Mouse (Mus musculus): Measurements from ENCODE around the gene Rnf41. TPM values are rescaled to one million over a fixed set of nuclear protein-coding genes. Genes with fewer than 3 reads are reported as not detected.
A peak's percentile ranks its signal among the peaks of the same experiment; 100 is the strongest.

The Rnf41 gene
- polyA plus RNA-seq, 2 experiments = 4.8 to 5.9 TPM

GRCm38 (mm10) chr10:128444354-128444753 is 32.9 kb downstream of the Rnf41 start:
- no peaks in the 10 kb centered on the region for H3K4me1 ChIP-seq (replicated peaks; ENCODE audit: control insufficient read depth in 2 of 2, insufficient read depth in 2 of 2, low read length in 1 of 2)
- H3K27me3 ChIP-seq (ENCODE audit: control insufficient read depth, insufficient read depth, low read length) = no peaks in the 10 kb centered on the region
- TF ChIP-seq CTCF (IDR thresholded peaks at IDR 0.05; ENCODE audit: low read depth) (no peak), EP300 (IDR thresholded peaks at IDR 0.05; ENCODE audit: low read depth) (no peak)
- no peak overlapping the region for H3K27ac ChIP-seq
- no peak overlapping the region for H3K9ac ChIP-seq (replicated peaks)
- DNase-seq (ENCODE audit: low read depth in 3 of 3, low spot score in 3 of 3) = no peak
- 49% methylated on average over 6 of the region's 6 CpGs for WGBS (ENCODE audit: insufficient replicate concordance)
- no peak overlapping the region for H3K4me2 ChIP-seq (ENCODE audit: low read depth)
- no peaks in the 10 kb centered on the region for H3K9me3 ChIP-seq (ENCODE audit: control insufficient read depth, low read length)
- no peaks in the 10 kb centered on the region for H3K36me3 ChIP-seq (replicated peaks; ENCODE audit: control insufficient read depth, insufficient read depth, low read depth)
- no peak for ATAC-seq (ENCODE audit: insufficient read depth)
- no peak overlapping the region for H3K4me3 ChIP-seq (ENCODE audit: insufficient read depth in 1 of 2, low read depth in 2 of 2, low read length in 2 of 2)

- no peaks in the 10 kb centered on the region for H3K27me3 ChIP-seq (ENCODE audit: control insufficient read depth, insufficient read depth, low read length)
- DNase-seq (ENCODE audit: low read depth in 3 of 3, low spot score in 3 of 3) = no peak
- 19% methylated on average over 4 of the region's 4 CpGs for WGBS (ENCODE audit: insufficient replicate concordance)
- no peaks in the 10 kb centered on the region for H3K4me1 ChIP-seq (replicated peaks; ENCODE audit: control insufficient read depth in 2 of 2, insufficient read depth in 2 of 2, low read length in 1 of 2)
- TF ChIP-seq CTCF (IDR thresholded peaks at IDR 0.05; ENCODE audit: low read depth) = no peak
- TF ChIP-seq EP300 (IDR thresholded peaks at IDR 0.05; ENCODE audit: low read depth) = no peak
- H3K9me3 ChIP-seq (ENCODE audit: control insufficient read depth, low read length) = no peaks in the 10 kb centered on the region
- H3K36me3 ChIP-seq (replicated peaks; ENCODE audit: control insufficient read depth, insufficient read depth, low read depth) = no peaks in the 10 kb centered on the region
- no peak overlapping the region for H3K9ac ChIP-seq (replicated peaks)
- no peak overlapping the region for H3K4me2 ChIP-seq (ENCODE audit: low read depth)
- no peak for ATAC-seq (ENCODE audit: insufficient read depth)
- no peak overlapping the region for H3K4me3 ChIP-seq (ENCODE audit: insufficient read depth in 1 of 2, low read depth in 2 of 2, low read length in 2 of 2)
- no peak overlapping the region for H3K27ac ChIP-seq
These were observed 34.0 kb downstream of the Rnf41 start for GRCm38 (mm10) chr10:128445407-128445806.

GRCm38 (mm10) chr10:128451014-128451413 is 39.6 kb downstream of the Rnf41 start:
- Histone ChIP-seq H3K9me3 (ENCODE audit: control insufficient read depth, low read length) (no peaks in the 10 kb centered on the region), H3K4me2 (ENCODE audit: low read depth) (no peak overlapping the region), H3K27ac (no peak overlapping the region), H3K4me3 (ENCODE audit: insufficient read depth in 1 of 2, low read depth in 2 of 2, low read length in 2 of 2) (no peak overlapping the region), H3K36me3 (replicated peaks; ENCODE audit: control insufficient read depth, insufficient read depth, low read depth) (no peaks in the 10 kb centered on the region), H3K9ac (replicated peaks) (no peak overlapping the region), H3K4me1 (replicated peaks; ENCODE audit: control insufficient read depth in 2 of 2, insufficient read depth in 2 of 2, low read length in 1 of 2) (peaks cover 0 to 5% of the 10 kb centered on the region in 2 experiments; a peak in 1 of 4 replicates), H3K27me3 (ENCODE audit: control insufficient read depth, insufficient read depth, low read length) (no peaks in the 10 kb centered on the region)
- no peak for ATAC-seq (ENCODE audit: insufficient read depth)
- no peak for TF ChIP-seq CTCF (IDR thresholded peaks at IDR 0.05; ENCODE audit: low read depth)
- TF ChIP-seq EP300 (IDR thresholded peaks at IDR 0.05; ENCODE audit: low read depth) = no peak
- DNase-seq (ENCODE audit: low read depth in 3 of 3, low spot score in 3 of 3) = no peak
- WGBS (ENCODE audit: insufficient replicate concordance) = 64% methylated on average over 6 of the region's 6 CpGs

- H3K27ac ChIP-seq = no peak overlapping the region
- H3K27me3 ChIP-seq (ENCODE audit: control insufficient read depth, insufficient read depth, low read length) = no peaks in the 10 kb centered on the region
- no peaks in the 10 kb centered on the region for H3K9me3 ChIP-seq (ENCODE audit: control insufficient read depth, low read length)
- WGBS (ENCODE audit: insufficient replicate concordance) = 69% methylated on average over 3 of the region's 3 CpGs
- DNase-seq (ENCODE audit: low read depth in 3 of 3, low spot score in 3 of 3) = no peak
- no peak overlapping the region for H3K9ac ChIP-seq (replicated peaks)
- TF ChIP-seq EP300 (IDR thresholded peaks at IDR 0.05; ENCODE audit: low read depth) (no peak), CTCF (IDR thresholded peaks at IDR 0.05; ENCODE audit: low read depth) (no peak)
- H3K4me1 ChIP-seq (replicated peaks; ENCODE audit: control insufficient read depth in 2 of 2, insufficient read depth in 2 of 2, low read length in 1 of 2) = peaks cover 0 to 10% of the 10 kb centered on the region in 2 experiments; a peak in 2 of 4 replicates
- no peak for ATAC-seq (ENCODE audit: insufficient read depth)
- H3K4me2 ChIP-seq (ENCODE audit: low read depth) = no peak overlapping the region
- no peak overlapping the region for H3K4me3 ChIP-seq (ENCODE audit: insufficient read depth in 1 of 2, low read depth in 2 of 2, low read length in 2 of 2)
- H3K36me3 ChIP-seq (replicated peaks; ENCODE audit: control insufficient read depth, insufficient read depth, low read depth) = no peaks in the 10 kb centered on the region
These were observed 43.0 kb downstream of the Rnf41 start for GRCm38 (mm10) chr10:128454471-128454870.

GRCm38 (mm10) chr10:128455280-128455679 is 43.8 kb downstream of the Rnf41 start:
- H3K27ac ChIP-seq = no peak overlapping the region
- H3K9me3 ChIP-seq (ENCODE audit: control insufficient read depth, low read length) = no peaks in the 10 kb centered on the region
- WGBS (ENCODE audit: insufficient replicate concordance) = 1% methylated on average over 6 of the region's 6 CpGs
- DNase-seq (ENCODE audit: low read depth in 3 of 3, low spot score in 3 of 3) = peak; percentile 59 to 70 (median 62)
- peak overlapping the region; percentile 22; the same call in 1 of the 2 replicates for H3K4me2 ChIP-seq (ENCODE audit: low read depth)
- peak; percentile 79 for TF ChIP-seq CTCF (IDR thresholded peaks at IDR 0.05; ENCODE audit: low read depth)
- TF ChIP-seq EP300 (IDR thresholded peaks at IDR 0.05; ENCODE audit: low read depth) = no peak
- H3K4me3 ChIP-seq (ENCODE audit: insufficient read depth in 1 of 2, low read depth in 2 of 2, low read length in 2 of 2) = no peak overlapping the region
- H3K36me3 ChIP-seq (replicated peaks; ENCODE audit: control insufficient read depth, insufficient read depth, low read depth) = no peaks in the 10 kb centered on the region
- peaks cover 2 to 11% of the 10 kb centered on the region in 2 experiments for H3K4me1 ChIP-seq (replicated peaks; ENCODE audit: control insufficient read depth in 2 of 2, insufficient read depth in 2 of 2, low read length in 1 of 2)
- ATAC-seq (ENCODE audit: insufficient read depth) = no peak
- H3K9ac ChIP-seq (replicated peaks) = no peak overlapping the region; the same call in 1 of the 2 replicates
- no peaks in the 10 kb centered on the region for H3K27me3 ChIP-seq (ENCODE audit: control insufficient read depth, insufficient read depth, low read length)
